Mouse (Mus musculus) central nervous system, embryonic 18 days (tissue): ENCODE results near the gene Npy2r. TPM values are rescaled to one million over a fixed set of nuclear protein-coding genes. Genes with fewer than 3 reads are reported as not detected.

ENCODE experiments used
- polyA plus RNA-seq: library from polyadenylated mRNA; depleted of rRNA; stranded (reverse); fragments of >200 nt; gene quantifications from 2 replicates; pipeline ENCODE4 v1.2.3, GENCODE M21; 2012; rRNA removed

The Npy2r gene
- polyA plus RNA-seq: 3.8 and 3.9 TPM in 2 replicates

GRCm38 (mm10) chr3:82547908-82548721 lies at the start of gene Npy2r:
Gene Npy2r (minus strand): TSS chr3:82548084.

Other genes with a start within 250 kb of the Npy2r start
- gene Map9, start 190.0 kb downstream of the Npy2r start, polyA plus RNA-seq: 53.0 and 55.9 TPM in 2 replicates